Mouse (Mus musculus) intestine, embryonic 14.5 days (tissue): ENCODE measurements around the gene Mllt3. TPM values are rescaled to one million over a fixed set of nuclear protein-coding genes. Genes with fewer than 3 reads are reported as not detected.

ENCODE experiments used
- ATAC-seq: fragments of 200-750 bp; cut with Nextera tagmentation; replicated peaks from 2 replicates; pipeline ENCODE4 v1.8.0; 2017; ENCODE audit warnings: low read depth, moderate number of reproducible peaks, moderate TSS enrichment, moderate library complexity; ENCODE audit not compliant: low FRiP score, low TSS enrichment
- DNase-seq: peaks from one replicate; pipeline ENCODE4 v3.0.0-alpha.2; 2018; ENCODE audit warnings: low spot score
- H3K27ac ChIP-seq: fragments of 300-500 bp; sonication (generic); 2 replicates; pipeline ENCODE4 v1.5.1; 2014; ENCODE audit warnings: low read depth, mild to moderate bottlenecking, control low read depth
- H3K27me3 ChIP-seq: fragments of 300-500 bp; sonication (generic); replicated peaks from 2 replicates; pipeline ENCODE4 v1.6.1; 2014; ENCODE audit warnings: low read length, control low read depth; ENCODE audit not compliant: control insufficient read depth, insufficient read depth
- H3K36me3 ChIP-seq: fragments of 300-500 bp; sonication (generic); 2 replicates; pipeline ENCODE4 v1.6.1; 2014; ENCODE audit warnings: low read length, control low read depth; ENCODE audit not compliant: control insufficient read depth, insufficient read depth
- H3K4me1 ChIP-seq: fragments of 300-500 bp; sonication (generic); replicated peaks from 2 replicates; pipeline ENCODE4 v1.6.1; 2014; ENCODE audit warnings: low read length, control low read depth, mixed read lengths; ENCODE audit not compliant: control insufficient read depth, insufficient read depth
- H3K4me2 ChIP-seq: fragments of 300-500 bp; sonication (generic); 2 replicates; pipeline ENCODE4 v1.6.1; 2014; ENCODE audit warnings: low read length
- H3K4me3 ChIP-seq: fragments of 300-500 bp; sonication (generic); 2 replicates; pipeline ENCODE4 v1.5.1; 2014; ENCODE audit warnings: low read depth, low read length, control low read depth, mixed read lengths
- H3K9ac ChIP-seq: fragments of 300-500 bp; sonication (generic); 2 replicates; pipeline ENCODE4 v1.6.1; 2014; ENCODE audit warnings: mild to moderate bottlenecking, low read length
- H3K9me3 ChIP-seq: fragments of 300-500 bp; sonication (generic); 2 replicates; pipeline ENCODE4 v1.6.1; 2016; ENCODE audit warnings: low read length, control low read depth; ENCODE audit not compliant: control insufficient read depth
- WGBS: fragments of 180-500 bp; shearing (Covaris S2); extraction: QIAGEN DNeasy Blood & Tissue Kit; methylation state at CpG from one replicate; pipeline ENCODE4 v1.1.7; 2014; 5-methylcytosine and 5-hydroxymethylcytosine counted together
- polyA plus RNA-seq: library from polyadenylated mRNA; unstranded; fragments of >200 nt; fragmentation: Nextera tagmentation; extraction: Ambion mirVana; gene quantifications from 2 replicates; pipeline ENCODE4 v1.2.1, GENCODE M21; 2014

Gene Mllt3
- polyA plus RNA-seq, 1 experiment from 2014 or later, result 31.5 TPM

GRCm38 (mm10) chr4:87953736-87954135 is 79.4 kb downstream of the Mllt3 start:
- 59% methylated on average over 4 of the region's 4 CpGs for WGBS
- no peak for DNase-seq
- no peaks in the 10 kb centered on the region for H3K9me3 ChIP-seq
- H3K9ac ChIP-seq, result no peak overlapping the region
- H3K27me3 ChIP-seq, result no peaks in the 10 kb centered on the region
- no peak for ATAC-seq
- no peak overlapping the region for H3K4me2 ChIP-seq
- H3K4me3 ChIP-seq, result no peak overlapping the region
- H3K27ac ChIP-seq, result no peak overlapping the region
- H3K36me3 ChIP-seq, result no peaks in the 10 kb centered on the region
- no peaks in the 10 kb centered on the region; the same call in 1 of the 2 replicates for H3K4me1 ChIP-seq

GRCm38 (mm10) chr4:87953268-87953667 is 79.9 kb downstream of the Mllt3 start:
- no peaks in the 10 kb centered on the region for H3K36me3 ChIP-seq
- no peaks in the 10 kb centered on the region; the same call in 1 of the 2 replicates for H3K4me1 ChIP-seq
- no peak overlapping the region for H3K9ac ChIP-seq
- ATAC-seq, result no peak
- H3K27me3 ChIP-seq, result no peaks in the 10 kb centered on the region
- H3K9me3 ChIP-seq, result no peaks in the 10 kb centered on the region
- 81% methylated on average over 4 of the region's 4 CpGs for WGBS
- no peak overlapping the region for H3K27ac ChIP-seq
- H3K4me3 ChIP-seq, result no peak overlapping the region
- no peak overlapping the region for H3K4me2 ChIP-seq
- no peak for DNase-seq

- H3K9me3 ChIP-seq, result no peaks in the 10 kb centered on the region
- WGBS, result 65% methylated on average over 6 of the region's 6 CpGs
Measured at GRCm38 (mm10) chr4:87949451-87949850, 83.7 kb downstream of the Mllt3 start.

GRCm38 (mm10) chr4:87944320-87944719 is 88.8 kb downstream of the Mllt3 start:
- Histone ChIP-seq H3K4me2 (no peak overlapping the region), H3K9me3 (no peaks in the 10 kb centered on the region), H3K4me1 (no peaks in the 10 kb centered on the region), H3K27ac (no peak overlapping the region), H3K9ac (no peak overlapping the region), H3K4me3 (no peak overlapping the region), H3K27me3 (no peaks in the 10 kb centered on the region), H3K36me3 (no peaks in the 10 kb centered on the region)
- WGBS, result 59% methylated on average over 3 of the region's 3 CpGs
- DNase-seq (no peak), ATAC-seq (no peak)

More at GRCm38 (mm10) chr4:87949451-87949850, 83.7 kb downstream of the Mllt3 start:
- DNase-seq (no peak), ATAC-seq (no peak)
- no peak overlapping the region for H3K27ac ChIP-seq
- H3K9ac ChIP-seq, result no peak overlapping the region
- no peak overlapping the region for H3K4me2 ChIP-seq
- no peaks in the 10 kb centered on the region for H3K27me3 ChIP-seq
- no peaks in the 10 kb centered on the region for H3K36me3 ChIP-seq
- no peak overlapping the region for H3K4me3 ChIP-seq
- H3K4me1 ChIP-seq, result no peaks in the 10 kb centered on the region; the same call in 1 of the 2 replicates

- Histone ChIP-seq H3K9me3 (no peaks in the 10 kb centered on the region), H3K36me3 (no peaks in the 10 kb centered on the region), H3K27me3 (no peaks in the 10 kb centered on the region), H3K27ac (no peak overlapping the region), H3K4me2 (no peak overlapping the region), H3K4me3 (no peak overlapping the region), H3K4me1 (no peaks in the 10 kb centered on the region), H3K9ac (no peak overlapping the region)
- DNase-seq (no peak), ATAC-seq (no peak)
- 88% methylated on average over 8 of the region's 8 CpGs for WGBS
Measured at GRCm38 (mm10) chr4:87942921-87943403, 90.2 kb downstream of the Mllt3 start.

- H3K9ac ChIP-seq, result no peak overlapping the region
- DNase-seq (no peak), ATAC-seq (no peak)
- no peaks in the 10 kb centered on the region for H3K36me3 ChIP-seq
- H3K27ac ChIP-seq, result no peak overlapping the region
- H3K4me3 ChIP-seq, result no peak overlapping the region
- no peaks in the 10 kb centered on the region for H3K27me3 ChIP-seq
- WGBS, result 92% methylated on average over 7 of the region's 7 CpGs
- H3K4me1 ChIP-seq, result no peaks in the 10 kb centered on the region
- H3K4me2 ChIP-seq, result no peak overlapping the region
- H3K9me3 ChIP-seq, result no peaks in the 10 kb centered on the region
Measured at GRCm38 (mm10) chr4:87939474-87940154, 93.5 kb downstream of the Mllt3 start.

- Histone ChIP-seq H3K9ac (no peak overlapping the region), H3K27ac (no peak overlapping the region), H3K4me2 (no peak overlapping the region), H3K36me3 (no peaks in the 10 kb centered on the region), H3K27me3 (no peaks in the 10 kb centered on the region), H3K9me3 (no peaks in the 10 kb centered on the region), H3K4me1 (peaks cover 14% of the 10 kb centered on the region), H3K4me3 (no peak overlapping the region)
- DNase-seq (no peak), ATAC-seq (no peak)
- 55% methylated on average over 2 of the region's 2 CpGs for WGBS
Measured at GRCm38 (mm10) chr4:87936326-87936725, 96.8 kb downstream of the Mllt3 start.

GRCm38 (mm10) chr4:87933701-87934337 is 99.3 kb downstream of the Mllt3 start:
- Histone ChIP-seq H3K9me3 (no peaks in the 10 kb centered on the region), H3K4me1 (peaks cover 14% of the 10 kb centered on the region), H3K4me3 (no peak overlapping the region), H3K9ac (no peak overlapping the region), H3K36me3 (no peaks in the 10 kb centered on the region), H3K4me2 (no peak overlapping the region), H3K27me3 (no peaks in the 10 kb centered on the region), H3K27ac (peak overlapping the region; percentile 22; the same call in 1 of the 2 replicates)
- WGBS, result 63% methylated on average over 4 of the region's 4 CpGs
- ATAC-seq (no peak), DNase-seq (no peak)
